Mouse (Mus musculus) forebrain, embryonic 15.5 days (tissue): ENCODE measurements around the gene Arhgap32. TPM values are rescaled to one million over a fixed set of nuclear protein-coding genes. Genes with fewer than 3 reads are reported as not detected.

Experiments used
- ATAC-seq: fragments of 200-750 bp; cut with Nextera tagmentation; replicated peaks from 2 replicates; pipeline ENCODE4 v1.8.0; 2017; ENCODE audit warnings: mild to moderate bottlenecking, moderate TSS enrichment, moderate library complexity
- H3K27ac ChIP-seq: fragments of 300-500 bp; sonication (generic); replicated peaks from 2 replicates; pipeline ENCODE4 v1.5.1; 2015; ENCODE audit warnings: mild to moderate bottlenecking, inconsistent platforms
- H3K27me3 ChIP-seq: fragments of 300-500 bp; sonication (generic); 2 replicates; pipeline ENCODE4 v1.6.1; 2015; ENCODE audit warnings: inconsistent platforms
- H3K36me3 ChIP-seq: fragments of 300-500 bp; sonication (generic); 2 replicates; pipeline ENCODE4 v1.6.1; 2015; ENCODE audit warnings: mild to moderate bottlenecking, inconsistent platforms
- H3K4me1 ChIP-seq: fragments of 300-500 bp; sonication (generic); 2 replicates; pipeline ENCODE4 v1.6.1; 2015; ENCODE audit warnings: inconsistent platforms
- H3K4me2 ChIP-seq: fragments of 300-500 bp; sonication (generic); replicated peaks from 2 replicates; pipeline ENCODE4 v1.6.1; 2015; ENCODE audit warnings: mild to moderate bottlenecking, inconsistent platforms
- H3K4me3 ChIP-seq: fragments of 300-500 bp; sonication (generic); 2 replicates; pipeline ENCODE4 v1.5.1; 2015; ENCODE audit warnings: mild to moderate bottlenecking, inconsistent platforms
- H3K9ac ChIP-seq: fragments of 300-500 bp; sonication (generic); replicated peaks from 2 replicates; pipeline ENCODE4 v1.6.1; 2015; ENCODE audit warnings: mild to moderate bottlenecking, inconsistent platforms
- H3K9me3 ChIP-seq: fragments of 300-500 bp; sonication (generic); 2 replicates; pipeline ENCODE4 v1.6.1; 2016; ENCODE audit warnings: inconsistent platforms
- WGBS: fragments of 180-500 bp; shearing (Covaris S2); methylation state at CpG from one replicate; pipeline ENCODE4 v1.1.7; 2015; ENCODE audit warnings: mixed read lengths; 5-methylcytosine and 5-hydroxymethylcytosine counted together
- polyA plus RNA-seq: library from polyadenylated mRNA; unstranded; fragments of >200 nt; fragmentation: Nextera tagmentation; extraction: Ambion mirVana; gene quantifications from 2 replicates; pipeline ENCODE4 v1.2.1, GENCODE M21; 2015

Gene Arhgap32
- polyA plus RNA-seq, 1 experiment from 2014 or later, result 12.1 TPM

DNA sequence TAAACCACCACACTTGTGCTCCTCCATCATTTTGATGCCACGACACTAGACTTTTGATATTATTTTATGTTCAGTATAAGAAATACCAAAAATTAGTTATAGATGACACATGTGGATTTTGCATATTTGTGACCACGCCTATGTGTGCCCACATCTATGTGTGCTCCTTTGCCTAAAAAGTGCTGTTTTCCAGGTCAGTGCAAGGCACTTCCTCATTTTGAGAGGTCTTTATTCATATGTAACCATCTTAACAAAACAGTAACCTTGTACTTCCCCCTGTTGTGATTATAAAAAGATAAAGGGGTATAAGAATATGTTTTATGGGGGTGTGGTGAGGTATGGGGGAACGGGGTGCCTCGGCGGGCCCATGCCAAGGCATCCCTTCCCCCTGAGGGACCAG, 22.7 kb downstream of the Arhgap32 start:
- ATAC-seq, result no peak
- Histone ChIP-seq H3K4me3 (no peak overlapping the region), H3K36me3 (no peaks in the 10 kb centered on the region), H3K4me1 (peaks cover 6% of the 10 kb centered on the region; the same call in 1 of the 2 replicates), H3K9ac (no peak overlapping the region), H3K27me3 (no peaks in the 10 kb centered on the region), H3K27ac (no peak overlapping the region), H3K9me3 (no peaks in the 10 kb centered on the region), H3K4me2 (no peak overlapping the region)
- 93% methylated on average over 5 of the region's 5 CpGs for WGBS

GRCm38 (mm10) chr9:32139641-32140040, 23.7 kb downstream of the Arhgap32 start:
- H3K27ac ChIP-seq, result no peak overlapping the region
- no peaks in the 10 kb centered on the region for H3K36me3 ChIP-seq
- WGBS, result 74% methylated on average over 5 of the region's 5 CpGs
- H3K27me3 ChIP-seq, result no peaks in the 10 kb centered on the region
- no peaks in the 10 kb centered on the region for H3K9me3 ChIP-seq
- H3K4me2 ChIP-seq, result no peak overlapping the region
- ATAC-seq, result no peak
- H3K4me3 ChIP-seq, result no peak overlapping the region
- no peak overlapping the region for H3K9ac ChIP-seq
- peaks cover 6% of the 10 kb centered on the region; the same call in 1 of the 2 replicates for H3K4me1 ChIP-seq

GRCm38 (mm10) chr9:32142834-32143233, 26.9 kb downstream of the Arhgap32 start:
- H3K27me3 ChIP-seq, result no peaks in the 10 kb centered on the region
- H3K4me2 ChIP-seq, result no peak overlapping the region
- H3K27ac ChIP-seq, result no peak overlapping the region
- H3K4me1 ChIP-seq, result peaks cover 15% of the 10 kb centered on the region
- H3K9me3 ChIP-seq, result no peaks in the 10 kb centered on the region
- ATAC-seq, result no peak
- H3K4me3 ChIP-seq, result no peak overlapping the region
- WGBS, result 74% methylated on average over 3 of the region's 3 CpGs
- no peak overlapping the region for H3K9ac ChIP-seq
- no peaks in the 10 kb centered on the region for H3K36me3 ChIP-seq

DNA sequence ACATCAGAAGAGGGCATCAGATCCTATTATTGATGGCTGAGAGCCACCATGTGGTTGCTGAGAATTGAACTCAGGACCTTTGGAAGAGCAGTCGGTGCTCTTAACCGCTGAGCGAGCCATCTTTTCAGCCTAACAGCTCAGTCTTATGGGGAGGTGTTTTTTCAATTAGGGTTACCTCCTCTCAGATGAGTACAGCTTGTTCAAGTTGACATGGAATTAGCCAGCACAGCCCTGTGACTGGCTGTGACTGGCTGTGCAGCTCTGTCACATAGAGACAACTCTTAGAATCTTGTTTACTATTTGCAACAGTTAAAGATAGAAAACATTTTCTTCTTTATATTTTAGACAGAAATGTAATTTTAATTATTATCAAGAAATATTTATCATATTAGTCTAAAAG, 27.5 kb downstream of the Arhgap32 start:
- Histone ChIP-seq H3K4me3 (no peak overlapping the region), H3K27me3 (no peaks in the 10 kb centered on the region), H3K4me1 (peaks cover 15% of the 10 kb centered on the region), H3K9ac (no peak overlapping the region), H3K9me3 (no peaks in the 10 kb centered on the region), H3K4me2 (no peak overlapping the region), H3K27ac (no peak overlapping the region), H3K36me3 (no peaks in the 10 kb centered on the region)
- no peak for ATAC-seq
- WGBS, result 90% methylated on average over 3 of the region's 3 CpGs

DNA sequence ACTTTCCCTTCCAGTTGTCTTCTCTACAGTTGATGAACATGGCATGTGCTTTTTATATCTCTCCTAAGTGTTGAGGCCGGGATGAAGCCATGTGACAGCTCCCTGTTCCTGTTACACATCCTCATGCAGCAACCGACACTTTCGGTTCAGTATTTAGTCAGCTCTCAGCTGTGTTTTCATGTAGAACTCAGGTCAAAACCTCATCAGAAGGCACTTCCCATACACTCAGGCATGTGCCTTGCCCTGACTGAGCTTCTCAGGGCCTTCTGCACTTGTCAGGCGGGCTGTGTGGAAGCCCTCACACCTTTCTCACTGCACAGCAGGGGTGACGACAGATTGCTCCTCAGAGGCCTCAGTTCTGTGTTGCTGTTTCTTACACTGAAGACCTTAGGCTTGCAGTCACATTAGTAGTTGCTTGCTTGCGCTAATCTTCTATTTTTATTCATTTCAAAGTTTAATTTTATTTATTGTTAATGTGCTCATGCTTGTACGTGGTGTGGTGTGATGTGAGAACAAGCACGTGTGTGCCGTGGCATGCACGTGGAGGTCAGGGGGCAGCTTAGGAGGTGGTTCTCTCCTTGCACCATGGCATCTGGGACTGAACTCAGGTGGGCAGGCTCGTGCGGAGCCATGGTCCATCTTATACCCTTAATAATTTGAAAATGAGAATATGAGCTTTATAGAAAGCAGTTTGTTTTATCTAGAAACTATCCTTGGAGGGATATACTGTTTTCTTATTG, 30.5 kb downstream of the Arhgap32 start:
- ATAC-seq, result no peak
- Histone ChIP-seq H3K4me1 (peaks cover 10% of the 10 kb centered on the region), H3K27me3 (no peaks in the 10 kb centered on the region), H3K27ac (no peak overlapping the region), H3K4me3 (no peak overlapping the region), H3K36me3 (no peaks in the 10 kb centered on the region), H3K4me2 (no peak overlapping the region), H3K9ac (no peak overlapping the region), H3K9me3 (no peaks in the 10 kb centered on the region)
- WGBS, result 67% methylated on average over 12 of the region's 12 CpGs

DNA sequence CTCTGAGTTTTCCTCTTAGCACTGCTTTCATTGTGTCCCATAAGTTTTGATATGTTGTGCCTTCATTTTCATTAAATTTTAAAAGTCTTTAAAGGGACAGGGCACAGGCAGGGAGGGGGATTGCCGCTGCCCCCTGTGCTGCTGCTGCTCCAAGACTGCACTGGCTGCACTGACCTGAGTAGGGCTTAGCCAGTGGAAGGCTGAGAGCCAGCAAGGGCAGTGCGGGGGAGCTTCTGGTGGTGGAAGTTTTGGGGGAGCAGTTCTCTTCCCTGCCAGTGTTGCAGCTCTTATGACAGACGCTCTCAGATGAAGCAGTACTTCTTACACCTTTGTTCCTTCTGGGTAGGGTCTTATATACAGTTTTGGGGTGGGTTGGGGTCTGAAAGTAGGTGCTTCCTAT, 33.3 kb downstream of the Arhgap32 start:
- Histone ChIP-seq H3K4me2 (no peak overlapping the region), H3K4me3 (no peak overlapping the region), H3K9ac (no peak overlapping the region), H3K4me1 (peaks cover 10% of the 10 kb centered on the region), H3K27me3 (no peaks in the 10 kb centered on the region), H3K36me3 (no peaks in the 10 kb centered on the region), H3K27ac (no peak overlapping the region), H3K9me3 (no peaks in the 10 kb centered on the region)
- 75% methylated on average over 3 of the region's 3 CpGs for WGBS
- no peak for ATAC-seq

DNA sequence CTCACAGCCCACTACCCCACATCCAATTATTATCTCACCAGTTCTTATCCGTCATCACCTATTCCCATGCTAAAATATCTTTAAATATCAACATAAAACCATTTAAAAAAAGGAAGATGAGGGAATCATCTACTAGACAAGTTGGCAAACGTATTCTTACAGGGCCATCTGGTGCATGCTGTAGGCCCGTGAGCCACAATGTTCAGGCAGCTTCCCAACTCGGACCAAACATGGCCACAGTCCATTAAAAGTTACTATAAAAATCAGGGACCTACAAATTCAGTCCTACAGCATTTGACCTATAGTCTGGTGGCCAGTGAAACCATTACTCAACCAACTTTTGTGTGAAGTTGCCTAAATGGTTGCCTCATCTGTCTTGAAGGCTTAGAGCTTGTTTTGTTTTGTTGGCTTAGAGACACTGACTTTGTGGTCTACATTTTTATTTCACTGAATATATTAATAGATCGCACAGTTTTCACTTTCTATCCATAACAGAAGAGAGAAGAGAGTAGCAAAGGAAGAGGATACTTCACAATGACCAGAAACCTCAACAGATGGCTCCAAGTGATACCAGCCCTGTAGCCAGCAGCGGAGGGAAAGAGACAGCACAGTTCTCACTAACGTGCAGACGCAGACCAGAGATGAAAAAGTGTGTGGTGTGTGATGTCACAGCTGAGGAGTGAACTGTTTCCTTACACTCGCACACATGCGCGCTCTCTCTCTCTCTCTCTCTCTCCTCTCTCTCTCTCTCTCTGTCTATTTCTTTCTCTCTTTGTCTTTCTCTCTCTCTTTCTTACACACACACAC, 34.1 kb downstream of the Arhgap32 start:
- ATAC-seq, result no peak
- Histone ChIP-seq H3K4me1 (peaks cover 10% of the 10 kb centered on the region), H3K4me3 (no peak overlapping the region), H3K9me3 (no peaks in the 10 kb centered on the region), H3K9ac (no peak overlapping the region), H3K27ac (no peak overlapping the region), H3K4me2 (no peak overlapping the region), H3K36me3 (no peaks in the 10 kb centered on the region), H3K27me3 (no peaks in the 10 kb centered on the region)
- WGBS, result 85% methylated on average over 11 of the region's 11 CpGs

GRCm38 (mm10) chr9:32154727-32155371, 38.9 kb downstream of the Arhgap32 start:
- 83% methylated on average over 3 of the region's 3 CpGs for WGBS
- no peak overlapping the region for H3K4me3 ChIP-seq
- 0 out of 2 replicates have a peak, but pooled peaks cover 2% of the 10 kb centered on the region for H3K4me1 ChIP-seq
- ATAC-seq, result no peak
- H3K4me2 ChIP-seq, result no peak overlapping the region
- H3K9me3 ChIP-seq, result no peaks in the 10 kb centered on the region
- no peaks in the 10 kb centered on the region for H3K27me3 ChIP-seq
- H3K27ac ChIP-seq, result no peak overlapping the region
- no peaks in the 10 kb centered on the region for H3K36me3 ChIP-seq
- no peak overlapping the region for H3K9ac ChIP-seq

GRCm38 (mm10) chr9:32156706-32157105, 40.8 kb downstream of the Arhgap32 start:
- WGBS, result 74% methylated on average over 4 of the region's 4 CpGs
- H3K4me2 ChIP-seq, result no peak overlapping the region
- H3K4me3 ChIP-seq, result no peak overlapping the region
- no peaks in the 10 kb centered on the region for H3K27me3 ChIP-seq
- H3K36me3 ChIP-seq, result no peaks in the 10 kb centered on the region
- ATAC-seq, result no peak
- H3K4me1 ChIP-seq, result 0 out of 2 replicates have a peak, but pooled peaks cover 2% of the 10 kb centered on the region
- no peak overlapping the region for H3K27ac ChIP-seq
- no peaks in the 10 kb centered on the region for H3K9me3 ChIP-seq
- no peak overlapping the region for H3K9ac ChIP-seq

DNA sequence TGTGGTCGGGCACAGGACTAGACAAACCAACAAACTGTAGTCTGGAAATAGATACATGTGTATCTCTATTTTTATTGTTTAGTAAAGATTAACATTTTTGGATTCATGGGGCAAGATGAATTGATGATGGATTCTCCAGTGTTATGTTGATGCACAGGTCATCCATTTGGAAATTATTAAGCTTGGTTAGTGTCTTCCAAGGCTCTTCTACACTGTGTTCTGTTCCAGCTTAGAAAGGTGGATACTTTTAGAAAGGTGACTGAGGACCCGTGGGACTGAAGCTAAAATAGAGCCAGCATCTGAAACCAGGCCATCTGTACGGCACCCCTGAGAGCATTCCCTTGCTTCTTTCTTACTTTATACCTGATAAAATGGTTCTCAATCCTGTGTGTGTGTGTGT, 41.3 kb downstream of the Arhgap32 start:
- no peak for ATAC-seq
- 82% methylated on average over 3 of the region's 3 CpGs for WGBS
- no peak overlapping the region for H3K27ac ChIP-seq

DNA sequence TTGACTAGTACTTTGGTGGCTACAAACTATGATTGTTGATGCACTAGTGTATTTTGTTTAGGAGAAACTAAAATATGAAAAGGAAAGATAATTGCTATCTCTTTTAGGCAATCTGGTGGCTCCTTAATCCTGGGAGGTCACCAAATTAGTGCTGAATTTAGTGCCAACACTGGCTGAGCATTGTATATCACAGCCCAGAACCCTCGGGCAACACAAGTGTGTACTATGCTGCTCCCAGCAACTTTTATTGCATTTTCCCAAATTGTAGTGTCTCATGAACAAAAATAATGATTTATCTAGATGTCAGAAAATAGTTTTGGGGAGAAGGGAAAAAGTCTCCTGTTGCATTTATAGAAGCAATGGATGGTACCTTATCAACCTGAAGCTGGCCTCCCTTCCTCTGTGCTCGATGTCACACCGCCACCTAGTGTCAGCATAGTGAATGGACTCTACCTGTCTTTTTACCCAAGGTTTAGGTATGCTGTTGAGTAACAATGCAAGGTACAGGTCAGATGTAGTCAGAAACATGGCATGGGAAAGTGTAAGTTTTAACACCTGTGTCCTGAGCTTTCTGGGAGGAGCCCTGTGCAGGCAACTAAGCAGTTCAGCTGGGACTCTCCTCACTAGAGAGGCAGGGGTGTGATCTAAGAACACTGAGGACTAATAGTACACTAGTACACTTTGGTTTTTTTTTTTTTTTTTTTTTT, 43.1 kb downstream of the Arhgap32 start:
- Histone ChIP-seq H3K27ac (no peak overlapping the region), H3K4me3 (no peak overlapping the region), H3K9ac (no peak overlapping the region), H3K36me3 (no peaks in the 10 kb centered on the region), H3K4me1 (peaks cover 15% of the 10 kb centered on the region; the same call in 1 of the 2 replicates), H3K9me3 (no peaks in the 10 kb centered on the region), H3K27me3 (no peaks in the 10 kb centered on the region), H3K4me2 (no peak overlapping the region)
- ATAC-seq, result peak; percentile 87
- WGBS, result 18% methylated on average over 3 of the region's 3 CpGs

More for the DNA sequence above, 41.3 kb downstream of the Arhgap32 start:
- no peak overlapping the region for H3K9ac ChIP-seq
- 0 out of 2 replicates have a peak, but pooled peaks cover 6% of the 10 kb centered on the region for H3K4me1 ChIP-seq
- H3K4me3 ChIP-seq, result no peak overlapping the region
- no peaks in the 10 kb centered on the region for H3K36me3 ChIP-seq
- no peaks in the 10 kb centered on the region for H3K9me3 ChIP-seq
- no peaks in the 10 kb centered on the region for H3K27me3 ChIP-seq
- no peak overlapping the region for H3K4me2 ChIP-seq
